ENCODE assay signal across 7 mouse cellular contexts in genomic region chr10:80623457-80624191, GRCm38 (mm10). TPM values are rescaled to one million over a fixed set of nuclear protein-coding genes. Genes with fewer than 3 reads are reported as not detected.
DNase-seq lines count a peak whose midpoint lies in the region; TF ChIP-seq lines count a peak whose summit lies in the region.

No protein-coding gene starts in this region.

- WGBS in forebrain, embryonic 10.5 days = 16% methylated on average over 15 of the region's 15 CpGs

- DNase-seq in ES-E14 (ENCODE audit: low read depth, low spot score) = no peak
- DNase-seq in adrenal gland, postnatal 10 days = peak; percentile 73
- peak; percentile 67 for DNase-seq in forebrain, embryonic 10.5 days (ENCODE audit: extremely low spot score, low spot score)
- peak; percentile 70 for DNase-seq in heart, postnatal 4 days
- peak; percentile 58 for DNase-seq in layer of hippocampus, adult 9-11 months
- peak; percentile 61 to 79 for DNase-seq in spleen, postnatal 10 days (ENCODE audit: low spot score in 2 of 2)

- in situ Hi-C loops in ES-E14 (cut with MboI; ENCODE audit: low sequenced_read_pairs in 2 of 2, unreplicated experiment in 2 of 2) = no loop called here

- H3K4me3 ChIP-seq in ES-E14 (ENCODE audit: insufficient read depth in 1 of 2, low read depth in 1 of 2, low read length in 2 of 2, poor library complexity in 1 of 2, severe bottlenecking in 1 of 2) = peak overlapping the region; percentile 83 to 86
- peak overlapping the region; percentile 84 for H3K4me3 ChIP-seq in forebrain, embryonic 10.5 days
- H3K4me3 ChIP-seq in megakaryocyte, embryonic 14.5 days (replicated peaks) = peak overlapping the region; percentile 100

- H3K27me3 ChIP-seq in forebrain, embryonic 10.5 days (ENCODE audit: poor library complexity, severe bottlenecking) = no peaks in the 10 kb centered on the region
- no peaks in the 10 kb centered on the region for H3K27me3 ChIP-seq in megakaryocyte, embryonic 14.5 days (replicated peaks)

- peak overlapping the region; percentile 84 for H3K27ac ChIP-seq in ES-E14 (ENCODE audit: insufficient read depth, low read depth, low read length, poor library complexity, severe bottlenecking)
- peak overlapping the region; percentile 96 for H3K27ac ChIP-seq in forebrain, embryonic 10.5 days

- peaks cover 15% of the 10 kb centered on the region; the same call in 1 of the 2 replicates for H3K36me3 ChIP-seq in ES-E14 (ENCODE audit: control insufficient read depth, insufficient read depth, low read length, poor library complexity, severe bottlenecking)
- H3K36me3 ChIP-seq in forebrain, embryonic 10.5 days (replicated peaks) = peaks cover 27% of the 10 kb centered on the region
- peaks cover 43% of the 10 kb centered on the region for H3K36me3 ChIP-seq in megakaryocyte, embryonic 14.5 days (replicated peaks; ENCODE audit: low read length)

- H3K9me3 ChIP-seq in ES-E14 (ENCODE audit: control insufficient read depth, insufficient read depth, low read depth, low read length) = no peaks in the 10 kb centered on the region
- no peaks in the 10 kb centered on the region for H3K9me3 ChIP-seq in forebrain, embryonic 10.5 days
- H3K9me3 ChIP-seq in megakaryocyte, embryonic 14.5 days = no peaks in the 10 kb centered on the region

- peak overlapping the region; percentile 86 for H3K9ac ChIP-seq in ES-E14 (ENCODE audit: insufficient read depth, low read depth, low read length, poor library complexity, severe bottlenecking)

- H3K4me1 ChIP-seq in ES-E14 (ENCODE audit: control insufficient read depth in 2 of 2, insufficient read depth in 2 of 2, low read length in 2 of 2, poor library complexity in 1 of 2) = peaks cover 2 to 16% of the 10 kb centered on the region in 2 experiments; a peak in 2 of 4 replicates
- peaks cover 58% of the 10 kb centered on the region for H3K4me1 ChIP-seq in forebrain, embryonic 10.5 days
- H3K4me1 ChIP-seq in megakaryocyte, embryonic 14.5 days = peaks cover 80% of the 10 kb centered on the region

TF ChIP-seq in ES-E14, 5 proteins besides CTCF, POLR2A, EP300 and RAD21:
- TF ChIP-seq MAFK (IDR thresholded peaks at IDR 0.05; ENCODE audit: insufficient read depth, low read depth, low read length) (no peak), CHD2 (IDR thresholded peaks at IDR 0.05; ENCODE audit: low read depth, low read length) (no peak), ZNF384 (IDR thresholded peaks at IDR 0.05; ENCODE audit: low read depth, low read length) (no peak), HCFC1 (IDR thresholded peaks at IDR 0.05; ENCODE audit: borderline replicate concordance, insufficient read depth, low read length) (no peak), ZC3H11A (IDR thresholded peaks at IDR 0.05; ENCODE audit: borderline replicate concordance, low read depth, low read length) (no peak)

RNA-seq across cellular contexts. Expression of gene Csnk1g2, which starts 1.0 kb away (rescaled TPM):
- 138 and 167 TPM in 2 replicates for total RNA-seq in ES-E14 (2012; rRNA removed)
- total RNA-seq in adrenal gland, postnatal 10 days (2021) = 100 to 1,000 TPM; 121 to 131 TPM
- 123 and 133 TPM in 2 replicates for polyA plus RNA-seq in forebrain, embryonic 10.5 days (2016; fragmentation: Nextera tagmentation; extraction: Ambion mirVana)
- total RNA-seq in heart, postnatal 4 days (2021) = 100 to 1,000 TPM; 142 to 162 TPM
- polyA plus RNA-seq in megakaryocyte, embryonic 14.5 days (2012; ENCODE audit: insufficient read depth, low replicate concordance) = 476 and 617 TPM in 2 replicates

RNA-seq across cellular contexts. Expression of gene Gm49322, which starts 17.8 kb away (rescaled TPM):
- 8.4 and 9.7 TPM in 2 replicates for total RNA-seq in ES-E14 (2012; rRNA removed)
- 1 to 10 TPM; 1.6 to 2.7 TPM for total RNA-seq in adrenal gland, postnatal 10 days (2021)
- 4.7 and 5.6 TPM in 2 replicates for polyA plus RNA-seq in forebrain, embryonic 10.5 days (2016; fragmentation: Nextera tagmentation; extraction: Ambion mirVana)
- total RNA-seq in heart, postnatal 4 days (2021) = 1 to 10 TPM in 1 of 2 experiments, under 1 TPM in 1; 0.79 to 1.2 TPM
- polyA plus RNA-seq in megakaryocyte, embryonic 14.5 days (2012; ENCODE audit: insufficient read depth, low replicate concordance) = not detected in 2 replicates

RNA-seq across cellular contexts. Expression of gene Adat3, which starts 20.9 kb away (rescaled TPM):
- total RNA-seq in ES-E14 (2012; rRNA removed) = 12.2 and 12.7 TPM in 2 replicates
- total RNA-seq in adrenal gland, postnatal 10 days (2021) = 1 to 10 TPM; 3.9 to 5.1 TPM
- polyA plus RNA-seq in forebrain, embryonic 10.5 days (2016; fragmentation: Nextera tagmentation; extraction: Ambion mirVana) = 10.7 and 11.9 TPM in 2 replicates
- total RNA-seq in heart, postnatal 4 days (2021) = 1 to 10 TPM; 2.6 to 2.9 TPM
- polyA plus RNA-seq in megakaryocyte, embryonic 14.5 days (2012; ENCODE audit: insufficient read depth, low replicate concordance) = 5.7 and 13.7 TPM in 2 replicates

RNA-seq across cellular contexts. Expression of gene Scamp4, which starts 21.0 kb away (rescaled TPM):
- 54.8 and 83.8 TPM in 2 replicates for total RNA-seq in ES-E14 (2012; rRNA removed)
- total RNA-seq in adrenal gland, postnatal 10 days (2021) = 10 to 100 TPM; 41.8 to 42.3 TPM
- 91.5 and 93.0 TPM in 2 replicates for polyA plus RNA-seq in forebrain, embryonic 10.5 days (2016; fragmentation: Nextera tagmentation; extraction: Ambion mirVana)
- 10 to 100 TPM; 27.0 to 30.4 TPM for total RNA-seq in heart, postnatal 4 days (2021)
- polyA plus RNA-seq in megakaryocyte, embryonic 14.5 days (2012; ENCODE audit: insufficient read depth, low replicate concordance) = 19.2 and 31.4 TPM in 2 replicates

RNA-seq across cellular contexts. Expression of gene Btbd2, which starts 33.2 kb away (rescaled TPM):
- total RNA-seq in ES-E14 (2012; rRNA removed) = 45.7 and 64.7 TPM in 2 replicates
- 10 to 100 TPM; 50.4 to 65.3 TPM for total RNA-seq in adrenal gland, postnatal 10 days (2021)
- polyA plus RNA-seq in forebrain, embryonic 10.5 days (2016; fragmentation: Nextera tagmentation; extraction: Ambion mirVana) = 71.6 and 78.1 TPM in 2 replicates
- total RNA-seq in heart, postnatal 4 days (2021) = 10 to 100 TPM; 42.2 to 42.4 TPM
- 91.6 and 121 TPM in 2 replicates for polyA plus RNA-seq in megakaryocyte, embryonic 14.5 days (2012; ENCODE audit: insufficient read depth, low replicate concordance)
